Mouse (Mus musculus) activated CD4-positive, CD25-positive, alpha-beta regulatory T cell (primary cell): ENCODE results near the gene Ifng. TPM values are rescaled to one million over a fixed set of nuclear protein-coding genes. Genes with fewer than 3 reads are reported as not detected.

Experiments
- polyA plus RNA-seq, 2 experiments: library from polyadenylated mRNA; unstranded; fragments of 100-300 nt; shearing (Covaris generic); gene quantifications; one replicate each; pipeline ENCODE4 v1.2.1; 2017

Ifng gene
- polyA plus RNA-seq: 1 to 10 TPM; 8.2 to 9.0 TPM

GRCm38 (mm10) chr10:118440742-118441240, at the start of gene Ifng:
TSS of gene Ifng (plus strand) at chr10:118441046.

Other genes starting within 250 kb of the Ifng start
- gene Il22, start 236.1 kb upstream of the Ifng start, polyA plus RNA-seq: not detected
- under 1 TPM in 1 of 2 experiments, not detected in 1; 0.11 TPM for gene Gm32717, start 200.3 kb upstream of the Ifng start, polyA plus RNA-seq
- under 1 TPM in 1 of 2 experiments, not detected in 1; 0.11 TPM for gene Gm32802, start 182.4 kb upstream of the Ifng start, polyA plus RNA-seq
- 1 to 10 TPM in 1 of 2 experiments, not detected in 1; 1.1 TPM for gene Iltifb, start 146.0 kb upstream of the Ifng start, polyA plus RNA-seq
- gene Gm9040, start 114.1 kb upstream of the Ifng start, polyA plus RNA-seq: not detected
- not detected for gene Gm9044, start 108.6 kb upstream of the Ifng start, polyA plus RNA-seq
- under 1 TPM in 1 of 2 experiments, not detected in 1; 0.22 TPM for gene Gm9045, start 103.2 kb upstream of the Ifng start, polyA plus RNA-seq
- gene Gm9046, start 97.8 kb upstream of the Ifng start, polyA plus RNA-seq: not detected
- under 1 TPM in 1 of 2 experiments, not detected in 1; 0.69 TPM for gene Gm9048, start 92.4 kb upstream of the Ifng start, polyA plus RNA-seq
- gene Gm9049, start 86.9 kb upstream of the Ifng start, polyA plus RNA-seq: under 1 TPM in 1 of 2 experiments, not detected in 1; 0.22 TPM